Mouse (Mus musculus) urinary bladder, postnatal 25 days (tissue): ENCODE data around the gene Map3k19.
A peak's percentile ranks its signal among the peaks of the same experiment; 100 is the strongest.

Source experiments
- DNase-seq: peaks from one replicate; pipeline ENCODE4 v3.0.0; 2022; ENCODE audit warnings: low spot score

Gene Map3k19

DNA sequence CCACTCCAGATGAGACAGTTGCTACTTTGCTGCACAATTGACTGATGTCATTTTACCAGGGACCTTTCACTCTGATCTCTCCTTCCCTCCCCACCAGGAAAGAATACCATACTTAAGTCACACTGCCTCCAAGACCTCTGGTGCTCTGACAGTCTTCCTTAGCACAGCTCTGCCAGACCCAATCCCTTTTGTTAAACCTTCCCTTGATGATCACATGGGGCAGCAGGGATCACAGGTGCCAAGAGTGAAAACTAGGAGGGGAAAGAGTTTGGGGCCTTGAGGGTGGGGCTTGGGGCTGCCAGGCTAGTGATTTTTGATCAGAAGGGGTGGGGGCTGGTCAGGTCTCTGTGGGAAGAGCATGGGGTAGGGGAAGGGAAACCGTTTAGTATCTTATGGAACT lies 58.1 kb downstream of the Map3k19 start:
- no peak for DNase-seq

DNA sequence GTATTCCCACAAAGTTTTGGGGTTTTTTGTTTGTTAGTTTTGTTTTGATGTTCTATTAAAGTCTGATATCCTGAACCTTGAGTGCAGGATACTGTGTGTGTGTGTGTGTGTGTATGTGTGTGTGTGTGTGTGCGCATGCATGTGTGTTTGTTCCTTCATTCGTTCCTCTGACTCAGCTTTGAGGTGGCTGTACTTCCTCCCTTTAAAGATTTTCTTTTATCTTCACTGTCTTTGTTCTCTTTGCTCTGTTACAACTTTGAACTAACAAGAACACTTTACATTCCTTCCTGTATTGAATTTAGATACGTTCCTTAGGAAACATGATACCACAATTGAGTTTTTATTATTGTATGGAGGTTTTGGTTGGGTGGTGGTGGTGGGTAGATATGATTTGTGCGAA lies 58.5 kb downstream of the Map3k19 start:
- no peak for DNase-seq

DNA sequence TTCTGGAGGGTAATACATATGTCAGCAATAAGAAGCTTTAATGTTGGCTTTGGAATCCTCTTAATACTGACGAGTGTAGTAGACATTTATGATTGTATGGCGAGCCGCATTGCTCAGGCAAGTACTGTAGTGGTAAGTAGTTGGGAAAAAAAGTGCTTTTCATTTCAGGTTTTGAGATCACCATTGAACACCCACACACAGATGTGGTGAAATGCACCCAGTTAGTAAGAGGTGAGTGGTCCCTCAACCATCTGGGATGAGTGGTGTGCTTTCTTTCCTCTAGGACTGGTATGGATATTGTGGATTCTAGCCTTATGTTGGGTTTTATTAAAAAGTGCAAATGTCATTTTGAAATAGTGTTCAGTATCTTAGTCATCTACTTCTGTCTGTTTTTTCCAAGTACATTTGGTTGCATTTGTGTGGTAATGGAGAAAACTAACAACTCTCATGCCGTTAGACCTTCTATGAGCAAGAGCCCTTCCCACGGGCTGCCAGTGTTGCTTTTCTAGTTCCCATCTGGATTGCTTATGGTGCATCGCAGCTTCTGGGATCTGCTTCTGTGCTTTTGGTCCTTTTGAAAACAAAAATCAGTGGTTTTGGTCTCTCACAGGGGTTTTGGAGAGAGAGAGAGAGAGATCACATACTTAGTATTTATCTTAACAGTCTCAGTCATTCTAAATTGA lies 59.6 kb downstream of the Map3k19 start:
- DNase-seq = no peak

DNA sequence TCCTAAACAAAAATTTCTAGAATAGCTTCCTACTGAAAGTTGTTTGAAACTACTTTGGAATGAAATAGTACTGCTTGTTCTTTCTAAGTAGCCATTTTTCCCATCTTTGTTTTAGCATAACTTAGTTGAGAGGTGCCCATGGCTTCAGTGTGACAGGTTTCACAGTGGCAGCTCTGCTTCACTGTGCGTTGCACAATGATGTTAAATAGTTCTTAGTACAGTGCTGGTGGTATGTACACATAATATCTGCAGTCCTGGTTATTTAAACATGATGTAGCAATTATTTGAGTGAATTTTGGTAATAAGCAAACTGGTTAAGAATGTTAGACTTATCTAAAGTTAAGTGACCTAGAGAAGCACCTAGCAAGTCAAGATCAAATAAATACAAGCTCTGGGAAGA lies 61.4 kb downstream of the Map3k19 start:
- DNase-seq = no peak

DNA sequence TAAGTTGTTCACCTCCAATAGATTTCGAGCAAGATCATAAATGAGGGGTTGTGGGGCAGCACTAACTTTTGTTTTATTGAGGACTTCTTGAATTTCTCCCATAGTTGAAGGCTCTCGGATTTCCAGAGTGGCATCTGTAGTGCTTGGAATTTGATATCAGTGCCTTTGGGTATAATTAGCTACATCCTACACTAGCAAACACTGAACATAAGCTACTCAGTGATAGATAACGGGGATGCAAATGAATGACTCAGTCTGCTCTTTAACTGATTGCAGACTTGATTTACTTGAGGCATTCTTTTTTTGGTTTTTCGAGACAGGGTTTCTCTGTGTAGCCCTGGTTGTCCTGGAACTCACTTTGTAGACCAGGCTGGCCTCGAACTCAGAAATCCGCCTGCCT lies 65.9 kb downstream of the Map3k19 start:
- no peak for DNase-seq

DNA sequence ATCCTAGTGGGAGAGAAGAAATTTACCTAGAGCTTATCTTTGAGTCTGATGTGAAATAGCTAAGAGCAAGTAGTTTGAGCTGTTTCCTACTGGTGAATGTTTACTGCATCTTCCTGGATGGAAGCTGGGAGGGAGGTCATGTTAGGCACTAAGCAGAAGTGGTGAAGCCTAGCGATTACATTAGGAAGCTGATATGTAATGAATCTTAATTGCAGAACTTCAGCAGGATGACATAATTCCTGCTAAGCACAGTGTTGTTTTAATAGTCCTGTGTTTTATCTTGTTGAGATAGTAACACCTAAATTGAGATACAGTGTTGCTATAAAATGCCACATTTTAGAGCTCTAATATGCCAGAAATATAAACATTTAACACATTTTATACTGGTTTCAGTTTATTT lies 68.9 kb downstream of the Map3k19 start:
- no peak for DNase-seq

DNA sequence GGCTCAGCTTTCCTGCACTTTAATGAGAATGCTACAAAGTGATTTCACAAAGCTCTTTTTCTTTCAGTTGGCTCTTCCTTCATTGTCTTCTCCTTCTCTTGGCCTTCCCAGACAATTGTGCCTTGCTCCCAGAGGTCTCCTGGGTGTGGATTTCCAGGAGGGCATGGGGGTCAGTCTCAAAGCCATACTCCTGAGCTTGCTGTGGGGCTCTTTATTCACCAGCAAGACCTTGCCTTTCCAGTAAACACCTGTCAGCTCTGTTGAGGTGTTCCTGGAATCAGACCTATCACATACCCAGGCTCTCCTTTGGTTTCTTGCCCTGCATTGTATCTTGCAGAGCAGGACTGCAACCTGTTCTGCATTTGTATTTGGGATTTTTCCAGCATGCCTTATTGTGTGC lies 71.0 kb downstream of the Map3k19 start:
- DNase-seq = no peak

DNA sequence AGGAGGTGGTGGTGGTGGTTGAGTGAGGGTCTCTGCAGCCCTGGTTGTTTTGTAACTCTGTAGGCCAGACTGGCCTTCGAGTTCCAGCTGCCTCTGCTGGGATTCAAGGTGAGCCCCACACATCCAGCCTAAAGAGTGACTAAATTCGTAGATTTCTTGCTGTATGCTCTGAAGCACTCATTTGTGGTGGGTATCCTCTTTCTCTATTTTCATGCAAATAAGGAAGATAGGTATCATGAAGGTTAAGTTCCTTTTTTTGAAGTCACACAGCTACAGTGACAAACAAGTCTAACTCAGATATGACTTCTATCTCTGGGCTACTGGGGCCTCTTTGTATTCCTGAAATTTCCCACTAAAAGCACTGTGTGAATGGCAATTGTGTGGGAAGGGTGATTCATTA lies 74.0 kb downstream of the Map3k19 start:
- no peak for DNase-seq

DNA sequence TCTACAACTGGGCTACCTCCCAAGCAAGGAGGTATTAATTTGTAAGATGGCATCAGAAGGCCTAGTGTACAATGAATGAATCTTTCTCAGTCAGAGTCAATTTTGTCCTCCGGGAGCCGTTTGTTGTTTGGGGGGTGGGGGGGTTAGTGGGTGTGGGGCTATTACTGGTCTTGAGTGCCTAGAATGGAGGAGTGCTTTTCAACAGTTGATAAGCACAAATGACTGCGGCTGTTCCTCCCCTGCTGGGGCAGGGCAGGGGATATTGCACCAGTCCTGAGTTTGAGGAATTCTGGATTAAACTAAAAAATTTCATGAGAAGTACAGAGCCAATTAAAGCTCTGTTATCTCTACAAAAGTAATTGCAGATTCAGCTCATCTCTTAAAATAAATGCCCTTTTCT lies 74.7 kb downstream of the Map3k19 start:
- no peak for DNase-seq

DNA sequence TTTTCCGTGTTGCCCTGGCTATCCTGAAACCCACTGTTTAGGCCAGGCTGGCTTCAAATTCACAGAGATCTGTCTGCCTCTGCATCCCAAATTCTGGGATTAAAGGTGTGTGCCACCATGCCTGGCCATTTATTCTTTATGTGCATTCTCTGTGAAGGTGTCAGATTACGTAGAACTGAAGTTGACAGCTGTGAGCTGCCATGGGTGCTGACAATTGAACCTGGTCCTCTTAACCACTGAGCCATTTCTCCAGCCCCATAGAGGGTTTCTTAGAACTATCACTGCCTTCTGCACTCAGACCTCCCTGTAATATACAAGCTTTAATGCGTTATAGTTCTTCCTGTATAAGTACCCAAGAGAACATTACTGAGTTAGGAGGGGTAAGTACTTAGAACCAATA lies 76.2 kb downstream of the Map3k19 start:
- DNase-seq = no peak

DNA sequence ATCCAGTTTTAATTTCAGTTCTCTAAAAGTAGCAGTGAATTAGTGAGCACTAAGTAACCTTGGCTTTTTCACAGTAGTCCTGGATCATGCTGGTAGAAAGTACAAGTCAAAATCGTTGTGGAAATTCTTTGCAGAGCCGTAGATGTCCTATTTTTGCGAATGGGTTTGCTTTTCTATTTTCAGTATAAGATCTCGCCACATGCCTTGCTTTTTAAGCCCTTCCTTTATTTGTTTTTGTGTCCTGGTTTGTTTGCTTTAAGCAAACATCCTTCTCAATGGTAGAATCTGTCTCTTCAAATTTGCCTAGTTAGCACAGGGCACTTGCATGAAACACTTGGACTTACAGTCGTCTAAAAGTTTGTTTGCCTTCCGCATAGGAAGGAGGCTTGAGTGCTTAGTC lies 78.6 kb downstream of the Map3k19 start:
- DNase-seq = no peak

DNA sequence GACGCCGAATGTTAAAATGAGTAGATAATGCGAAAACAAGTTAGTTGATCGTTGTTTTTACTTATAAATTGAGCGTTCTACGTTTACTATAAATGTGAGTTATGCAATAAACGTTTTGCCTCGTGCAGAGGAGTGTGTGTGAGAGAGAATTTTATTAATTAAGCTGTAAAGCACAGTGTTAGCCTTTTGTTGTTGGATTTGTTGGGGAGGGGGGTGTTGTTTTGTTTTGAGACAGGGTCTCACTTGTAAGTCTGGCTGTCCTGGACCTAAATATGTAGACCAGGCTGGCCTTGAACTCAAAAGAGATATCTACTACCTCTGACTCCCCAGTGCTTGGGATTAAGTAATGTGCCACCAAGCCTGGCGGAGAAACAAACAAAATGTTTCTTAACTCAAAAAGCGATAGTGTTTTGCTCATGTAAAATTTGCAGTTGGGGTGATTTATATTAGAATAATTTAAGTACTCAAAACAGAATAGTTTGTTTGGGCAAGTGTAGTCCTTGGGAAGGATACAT lies 79.6 kb downstream of the Map3k19 start:
- no peak for DNase-seq

DNA sequence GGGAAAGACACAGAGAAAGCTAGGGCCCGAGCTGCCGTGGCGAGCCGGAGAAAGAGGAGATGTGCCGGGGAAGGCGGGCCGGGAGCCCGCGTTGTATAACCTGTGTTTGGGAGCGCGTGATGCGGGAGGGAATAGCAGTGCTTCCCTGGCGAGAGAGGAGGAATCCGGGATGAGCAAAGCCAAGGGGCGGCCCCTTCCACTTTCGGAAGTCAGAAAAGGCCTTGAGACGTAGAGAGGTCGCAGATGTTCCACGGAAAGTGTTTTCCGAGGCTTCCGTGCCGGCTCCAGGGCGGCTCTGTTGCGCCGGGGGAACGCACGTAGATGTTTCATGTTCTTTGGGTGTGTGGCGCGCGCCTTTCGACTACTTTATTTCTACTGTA lies 80.3 kb downstream of the Map3k19 start:
- no peak for DNase-seq

DNA sequence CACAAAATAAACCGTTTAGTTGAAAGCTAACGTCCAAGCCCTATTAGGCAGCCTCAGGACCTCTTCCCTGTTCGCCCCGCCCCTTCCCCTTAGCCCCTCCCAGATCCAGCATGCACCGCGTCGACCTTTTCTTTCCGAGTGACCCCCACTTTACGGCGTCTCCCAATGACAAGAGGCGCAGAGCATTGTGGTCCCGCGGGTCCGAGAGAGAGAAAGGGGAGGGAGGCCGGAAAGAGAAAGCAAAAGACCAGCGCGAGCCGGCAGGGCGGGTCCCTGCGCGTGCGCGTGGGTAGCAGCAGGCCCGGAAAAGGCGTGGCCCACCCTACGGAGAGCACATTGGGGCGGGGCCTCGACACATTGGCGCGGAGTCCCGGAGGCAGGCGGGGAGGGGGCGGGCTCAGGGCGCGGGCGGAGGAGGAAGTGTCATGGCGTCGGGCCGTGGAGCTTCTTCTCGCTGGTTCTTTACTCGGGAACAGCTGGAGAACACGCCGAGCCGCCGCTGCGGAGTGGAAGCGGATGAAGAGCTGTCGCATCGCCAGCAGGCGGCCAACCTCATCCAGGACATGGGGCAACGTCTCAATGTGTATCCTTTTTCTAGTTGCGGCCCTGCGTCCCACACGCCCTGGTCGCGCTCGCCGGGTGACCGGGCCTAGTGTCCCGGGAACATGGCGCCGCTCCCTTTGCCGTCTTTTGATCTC lies 80.9 kb downstream of the Map3k19 start, which contains the start of gene Ccnt2:
Ccnt2 (plus strand) TSS at position 362 of the 698 bp plus-strand sequence.
- peak; percentile 97 for DNase-seq

DNA sequence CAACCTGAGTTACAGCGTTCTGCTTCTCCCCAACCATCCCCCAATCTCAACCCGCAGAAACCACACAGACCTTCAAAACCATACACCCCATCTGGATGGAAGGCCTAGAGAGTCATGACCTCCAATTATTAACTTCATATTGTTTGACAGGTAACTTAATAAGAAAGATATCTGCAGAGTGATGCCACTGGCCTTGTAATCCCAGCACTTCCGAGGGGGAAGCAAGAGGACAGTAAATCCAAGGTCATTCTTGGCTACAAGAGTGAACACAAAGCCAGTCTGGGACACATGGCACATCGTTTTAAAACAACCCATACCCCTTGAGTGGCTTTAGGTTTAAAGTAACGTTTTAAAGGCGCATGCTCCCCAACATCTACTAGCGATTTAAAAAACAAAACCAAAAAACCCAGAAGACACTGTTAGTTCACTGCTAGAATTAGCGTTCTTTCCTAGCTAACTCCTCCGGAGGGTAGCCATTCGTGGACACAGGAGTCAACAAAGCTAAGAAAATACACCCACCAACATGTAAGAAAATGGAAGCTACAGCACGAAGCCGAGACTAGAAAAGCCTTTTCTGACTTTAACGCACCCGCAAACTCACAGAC lies 81.5 kb downstream of the Map3k19 start:
- DNase-seq = peak; percentile 8

DNA sequence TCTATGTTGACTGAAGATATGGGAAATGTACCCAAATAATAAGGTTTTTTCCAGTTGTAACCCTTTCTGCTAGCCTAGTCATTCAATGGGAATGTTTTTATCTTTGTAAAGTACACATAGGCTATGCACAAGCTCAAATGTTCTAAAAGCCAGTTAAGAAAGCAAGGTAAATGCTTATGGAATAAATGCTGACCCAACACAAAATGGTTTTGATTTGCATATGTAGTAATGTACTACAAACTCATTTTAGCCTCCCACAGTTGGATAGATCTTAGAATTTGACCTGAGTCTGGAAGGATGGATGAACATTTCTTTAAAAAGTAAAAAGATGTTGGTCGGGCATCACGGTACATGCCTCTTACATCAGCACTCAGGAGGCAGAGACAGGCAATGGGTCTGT lies 88.1 kb downstream of the Map3k19 start:
- no peak for DNase-seq

DNA sequence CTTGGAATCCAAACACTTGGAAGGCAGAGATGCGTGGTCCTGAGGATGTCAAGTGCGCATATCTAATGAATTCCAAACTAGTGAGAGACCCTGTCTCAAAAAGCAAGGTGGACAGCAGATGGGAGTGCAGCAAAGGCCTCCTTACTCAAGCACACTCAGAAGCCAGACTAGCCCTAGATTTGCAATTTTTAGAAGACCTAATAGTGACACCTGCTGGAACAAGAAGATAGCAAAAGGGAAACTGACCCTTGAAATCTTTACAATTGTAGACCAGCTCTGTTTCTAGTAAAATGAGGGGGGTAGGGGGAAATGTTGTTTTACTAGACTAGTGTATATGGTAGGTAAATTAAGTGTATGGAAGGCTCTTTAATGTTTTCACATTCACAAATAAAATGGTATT lies 89.4 kb downstream of the Map3k19 start:
- no peak for DNase-seq
